Mouse (Mus musculus) heart, adult 2 months (tissue): ENCODE measurements around the gene Rad50.

ENCODE experiments used
- CTCF ChIP-seq: fragments of 200-600 bp; IDR thresholded peaks from 2 replicates; pipeline ENCODE4 v1.8.1; 2022; ENCODE audit warnings: antibody characterized with exemption, mild to moderate bottlenecking, moderate library complexity
- POLR2A ChIP-seq: fragments of 200-500 bp; IDR thresholded peaks from 2 replicates; pipeline ENCODE4 v1.6.1; 2011; ENCODE audit warnings: mild to moderate bottlenecking, low read depth, low read length, control low read depth; ENCODE audit not compliant: insufficient read depth

DNA sequence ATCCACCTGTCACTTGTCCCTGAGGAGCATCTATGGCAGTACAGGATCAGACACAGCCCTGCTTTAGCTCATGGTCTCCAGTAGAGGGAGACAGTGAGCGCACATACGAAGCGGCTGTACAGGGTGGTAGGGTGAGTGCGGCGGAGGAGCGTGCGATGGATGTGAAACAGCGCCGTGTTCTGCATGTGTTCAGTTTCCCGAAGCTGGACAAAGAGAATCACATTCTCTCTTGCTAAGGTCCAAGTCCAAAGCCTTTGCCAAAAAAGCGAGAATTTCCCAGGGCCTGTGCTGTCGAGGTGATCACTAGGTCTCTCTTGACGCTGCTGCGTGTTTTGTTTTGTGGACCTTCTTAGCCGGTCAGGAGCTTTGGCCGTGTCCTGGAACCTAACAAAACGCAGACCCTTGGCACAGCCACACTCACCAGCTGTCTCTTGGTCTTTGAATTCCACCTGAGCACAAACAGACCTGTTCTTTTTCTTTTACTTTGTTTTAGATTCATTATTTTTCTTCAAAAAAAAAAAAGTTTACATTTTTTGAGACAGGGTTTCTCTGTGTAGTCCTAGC is 28.6 kb upstream of the Rad50 start:
- TF ChIP-seq CTCF (peak; percentile 96), POLR2A (no peak)
